Mouse (Mus musculus): ENCODE data around the gene Scd2. TPM values are rescaled to one million over a fixed set of nuclear protein-coding genes. Genes with fewer than 3 reads are reported as not detected.

Scd2 gene
- polyA plus RNA-seq (2014; fragmentation: Illumina TruSeq; extraction: RNeasy Lipid Tissue Mini Kit (QIAGEN cat#74804); ENCODE audit: insufficient read depth, low read depth, low replicate concordance), result 139 TPM

GRCm38 (mm10) chr19:44292941-44293768, at the start of gene Scd2:
Scd2 (plus strand) TSS chr19:44293674.

GRCm38 (mm10) chr19:44332833-44333623, 39.6 kb downstream of the Scd2 start, which contains the start of gene Scd4:
Scd4 (plus strand) TSS chr19:44333092.

Other genes starting within 250 kb of the Scd2 start
- 13.9 TPM for gene Erlin1, start 223.9 kb upstream of the Scd2 start, polyA plus RNA-seq (2014; fragmentation: Illumina TruSeq; extraction: RNeasy Lipid Tissue Mini Kit (QIAGEN cat#74804); ENCODE audit: insufficient read depth, low read depth, low replicate concordance)
- 21.9 TPM for gene Chuk, start 186.2 kb upstream of the Scd2 start, polyA plus RNA-seq (2014; fragmentation: Illumina TruSeq; extraction: RNeasy Lipid Tissue Mini Kit (QIAGEN cat#74804); ENCODE audit: insufficient read depth, low read depth, low replicate concordance)
- gene Cwf19l1, start 157.8 kb upstream of the Scd2 start, polyA plus RNA-seq (2014; fragmentation: Illumina TruSeq; extraction: RNeasy Lipid Tissue Mini Kit (QIAGEN cat#74804); ENCODE audit: insufficient read depth, low read depth, low replicate concordance), result 9.9 TPM
- 48.7 TPM for gene Bloc1s2, start 147.2 kb upstream of the Scd2 start, polyA plus RNA-seq (2014; fragmentation: Illumina TruSeq; extraction: RNeasy Lipid Tissue Mini Kit (QIAGEN cat#74804); ENCODE audit: insufficient read depth, low read depth, low replicate concordance)
- not detected for gene Pkd2l1, start 101.2 kb upstream of the Scd2 start, polyA plus RNA-seq (2014; fragmentation: Illumina TruSeq; extraction: RNeasy Lipid Tissue Mini Kit (QIAGEN cat#74804); ENCODE audit: insufficient read depth, low read depth, low replicate concordance)
- gene Scd3, start 90.4 kb upstream of the Scd2 start, polyA plus RNA-seq (2014; fragmentation: Illumina TruSeq; extraction: RNeasy Lipid Tissue Mini Kit (QIAGEN cat#74804); ENCODE audit: insufficient read depth, low read depth, low replicate concordance), result 0.46 TPM
- gene Scd4, start 39.4 kb downstream of the Scd2 start, polyA plus RNA-seq (2014; fragmentation: Illumina TruSeq; extraction: RNeasy Lipid Tissue Mini Kit (QIAGEN cat#74804); ENCODE audit: insufficient read depth, low read depth, low replicate concordance), result 0.59 TPM
- 473 TPM for gene Scd1, start 114.2 kb downstream of the Scd2 start, polyA plus RNA-seq (2014; fragmentation: Illumina TruSeq; extraction: RNeasy Lipid Tissue Mini Kit (QIAGEN cat#74804); ENCODE audit: insufficient read depth, low read depth, low replicate concordance)
- not detected for gene Wnt8b, start 199.8 kb downstream of the Scd2 start, polyA plus RNA-seq (2014; fragmentation: Illumina TruSeq; extraction: RNeasy Lipid Tissue Mini Kit (QIAGEN cat#74804); ENCODE audit: insufficient read depth, low read depth, low replicate concordance)